Mouse (Mus musculus) granulocyte monocyte progenitor cell, adult 5-6 weeks (primary cell): ENCODE results near the gene Krt5. TPM values are rescaled to one million over a fixed set of nuclear protein-coding genes. Genes with fewer than 3 reads are reported as not detected.
"Not testable (repeated sequence)": the region's sequence is repeated elsewhere in the genome, so short reads cannot be mapped to it uniquely, and the experiment has no call there.

Experiments used
- ATAC-seq: replicated peaks from 2 replicates; pipeline ENCODE4 v1.8.0; 2016; ENCODE audit warnings: mild to moderate bottlenecking, moderate TSS enrichment, inconsistent platforms; ENCODE audit not compliant: poor library complexity, severe bottlenecking
- total RNA-seq, 2 experiments: library from RNA; stranded (forward) in 1 of 2; stranded (reverse) in 1 of 2; fragments of 200-712, 200-1000 nt in 1 of 2; fragments of >200 nt in 1 of 2; fragmentation: Nextera tagmentation in 1 of 2; gene quantifications; 2 replicates each; pipeline ENCODE4 v1.2.3; 2014 to 2017

Gene Krt5
- total RNA-seq (2014; fragmentation: Nextera tagmentation), result not detected in 2 replicates
- total RNA-seq (2017), result not detected in 2 replicates

- ATAC-seq, result no peak
Observed at GRCm38 (mm10) chr15:101712720-101713119, at the start of gene Krt5. Krt5 (minus strand) TSS chr15:101712898.

GRCm38 (mm10) chr15:101742711-101743110 is 30.0 kb upstream of the Krt5 start, which contains the start of gene Krt71:
Krt71 (minus strand) TSS chr15:101743109.
- no peak for ATAC-seq

GRCm38 (mm10) chr15:101737786-101738185 is 25.1 kb upstream of the Krt5 start:
- ATAC-seq, result no peak

GRCm38 (mm10) chr15:101730653-101731052 is 18.0 kb upstream of the Krt5 start:
- ATAC-seq, result no peak

- ATAC-seq, result no peak
Observed at GRCm38 (mm10) chr15:101724686-101725085, 12.0 kb upstream of the Krt5 start.

- ATAC-seq, result no peak
Observed at GRCm38 (mm10) chr15:101715831-101716230, 3.1 kb upstream of the Krt5 start.

GRCm38 (mm10) chr15:101714356-101714755 is 1.7 kb upstream of the Krt5 start:
- ATAC-seq, result no peak

GRCm38 (mm10) chr15:101713731-101714130 is 1.0 kb upstream of the Krt5 start:
- ATAC-seq, result no peak

GRCm38 (mm10) chr15:101708683-101709082 is 4.0 kb downstream of the Krt5 start:
- ATAC-seq, result no peak

- no peak for ATAC-seq
Observed at GRCm38 (mm10) chr15:101707454-101707853, 5.2 kb downstream of the Krt5 start.

- ATAC-seq, result no peak
Observed at GRCm38 (mm10) chr15:101704066-101704465, 8.6 kb downstream of the Krt5 start.

- no peak for ATAC-seq
Observed at GRCm38 (mm10) chr15:101702380-101702779, 10.3 kb downstream of the Krt5 start.

- ATAC-seq, result no peak
Observed at GRCm38 (mm10) chr15:101699866-101700265, 12.8 kb downstream of the Krt5 start.

- no peak for ATAC-seq
Observed at GRCm38 (mm10) chr15:101699192-101699591, 13.5 kb downstream of the Krt5 start.

GRCm38 (mm10) chr15:101697326-101698188 is 15.1 kb downstream of the Krt5 start:
- ATAC-seq, result no peak

GRCm38 (mm10) chr15:101694207-101694606 is 18.5 kb downstream of the Krt5 start, which contains the start of gene Krt6a:
Krt6a (minus strand) TSS chr15:101694307.
- no peak for ATAC-seq

GRCm38 (mm10) chr15:101690460-101690859 is 22.2 kb downstream of the Krt5 start:
- not testable (repeated sequence) for ATAC-seq

- no peak for ATAC-seq
Observed at GRCm38 (mm10) chr15:101688161-101688560, 24.5 kb downstream of the Krt5 start.

GRCm38 (mm10) chr15:101680187-101680586 is 32.5 kb downstream of the Krt5 start, which contains the start of gene Krt6b:
Krt6b (minus strand) TSS chr15:101680287.
- ATAC-seq, result no peak

- no peak for ATAC-seq
Observed at GRCm38 (mm10) chr15:101675978-101676377, 36.7 kb downstream of the Krt5 start.
